Mouse (Mus musculus) forebrain, embryonic 15.5 days (tissue): ENCODE measurements around the gene Ociad2. TPM values are rescaled to one million over a fixed set of nuclear protein-coding genes. Genes with fewer than 3 reads are reported as not detected.

ENCODE experiments used
- ATAC-seq: fragments of 200-750 bp; cut with Nextera tagmentation; replicated peaks from 2 replicates; pipeline ENCODE4 v1.8.0; 2017; ENCODE audit warnings: mild to moderate bottlenecking, moderate TSS enrichment, moderate library complexity
- H3K27ac ChIP-seq: fragments of 300-500 bp; sonication (generic); replicated peaks from 2 replicates; pipeline ENCODE4 v1.5.1; 2015; ENCODE audit warnings: mild to moderate bottlenecking, inconsistent platforms
- H3K27me3 ChIP-seq: fragments of 300-500 bp; sonication (generic); 2 replicates; pipeline ENCODE4 v1.6.1; 2015; ENCODE audit warnings: inconsistent platforms
- H3K36me3 ChIP-seq: fragments of 300-500 bp; sonication (generic); 2 replicates; pipeline ENCODE4 v1.6.1; 2015; ENCODE audit warnings: mild to moderate bottlenecking, inconsistent platforms
- H3K4me1 ChIP-seq: fragments of 300-500 bp; sonication (generic); 2 replicates; pipeline ENCODE4 v1.6.1; 2015; ENCODE audit warnings: inconsistent platforms
- H3K4me2 ChIP-seq: fragments of 300-500 bp; sonication (generic); replicated peaks from 2 replicates; pipeline ENCODE4 v1.6.1; 2015; ENCODE audit warnings: mild to moderate bottlenecking, inconsistent platforms
- H3K4me3 ChIP-seq: fragments of 300-500 bp; sonication (generic); 2 replicates; pipeline ENCODE4 v1.5.1; 2015; ENCODE audit warnings: mild to moderate bottlenecking, inconsistent platforms
- H3K9ac ChIP-seq: fragments of 300-500 bp; sonication (generic); replicated peaks from 2 replicates; pipeline ENCODE4 v1.6.1; 2015; ENCODE audit warnings: mild to moderate bottlenecking, inconsistent platforms
- H3K9me3 ChIP-seq: fragments of 300-500 bp; sonication (generic); 2 replicates; pipeline ENCODE4 v1.6.1; 2016; ENCODE audit warnings: inconsistent platforms
- WGBS: fragments of 180-500 bp; shearing (Covaris S2); methylation state at CpG from one replicate; pipeline ENCODE4 v1.1.7; 2015; ENCODE audit warnings: mixed read lengths; 5-methylcytosine and 5-hydroxymethylcytosine counted together
- polyA plus RNA-seq: library from polyadenylated mRNA; unstranded; fragments of >200 nt; fragmentation: Nextera tagmentation; extraction: Ambion mirVana; gene quantifications from 2 replicates; pipeline ENCODE4 v1.2.1, GENCODE M21; 2015

Ociad2 gene
- polyA plus RNA-seq, 1 experiment from 2014 or later: 22.2 TPM

DNA sequence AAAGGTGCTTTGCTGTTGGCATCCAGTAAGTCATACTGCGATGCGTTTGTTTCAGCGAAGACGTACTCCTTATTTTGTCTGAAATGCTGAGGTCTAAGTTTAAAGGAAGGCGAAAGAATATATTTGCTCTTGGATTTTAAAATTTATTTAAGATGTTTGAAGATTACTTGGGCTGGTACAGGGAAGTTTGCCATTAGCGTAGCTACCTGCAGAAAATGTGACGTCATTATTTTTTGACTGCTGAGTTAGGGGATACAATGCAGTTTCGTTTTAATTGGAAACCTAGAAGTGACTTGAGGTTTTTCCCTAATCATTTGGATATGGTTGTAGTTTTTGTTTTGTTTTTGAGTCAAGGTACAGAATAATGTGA is 47.4 kb downstream of the Ociad2 start:
- no peaks in the 10 kb centered on the region for H3K9me3 ChIP-seq
- peaks cover 30% of the 10 kb centered on the region for H3K4me1 ChIP-seq
- H3K36me3 ChIP-seq: peaks cover 20% of the 10 kb centered on the region
- 11% methylated on average over 8 of the region's 8 CpGs for WGBS
- peak overlapping the region; percentile 84; the same call in 1 of the 2 replicates for H3K27ac ChIP-seq
- peak overlapping the region; percentile 56 for H3K4me2 ChIP-seq
- peak overlapping the region; percentile 80 for H3K9ac ChIP-seq
- H3K27me3 ChIP-seq: no peaks in the 10 kb centered on the region
- ATAC-seq: no peak
- peak overlapping the region; percentile 61 for H3K4me3 ChIP-seq

DNA sequence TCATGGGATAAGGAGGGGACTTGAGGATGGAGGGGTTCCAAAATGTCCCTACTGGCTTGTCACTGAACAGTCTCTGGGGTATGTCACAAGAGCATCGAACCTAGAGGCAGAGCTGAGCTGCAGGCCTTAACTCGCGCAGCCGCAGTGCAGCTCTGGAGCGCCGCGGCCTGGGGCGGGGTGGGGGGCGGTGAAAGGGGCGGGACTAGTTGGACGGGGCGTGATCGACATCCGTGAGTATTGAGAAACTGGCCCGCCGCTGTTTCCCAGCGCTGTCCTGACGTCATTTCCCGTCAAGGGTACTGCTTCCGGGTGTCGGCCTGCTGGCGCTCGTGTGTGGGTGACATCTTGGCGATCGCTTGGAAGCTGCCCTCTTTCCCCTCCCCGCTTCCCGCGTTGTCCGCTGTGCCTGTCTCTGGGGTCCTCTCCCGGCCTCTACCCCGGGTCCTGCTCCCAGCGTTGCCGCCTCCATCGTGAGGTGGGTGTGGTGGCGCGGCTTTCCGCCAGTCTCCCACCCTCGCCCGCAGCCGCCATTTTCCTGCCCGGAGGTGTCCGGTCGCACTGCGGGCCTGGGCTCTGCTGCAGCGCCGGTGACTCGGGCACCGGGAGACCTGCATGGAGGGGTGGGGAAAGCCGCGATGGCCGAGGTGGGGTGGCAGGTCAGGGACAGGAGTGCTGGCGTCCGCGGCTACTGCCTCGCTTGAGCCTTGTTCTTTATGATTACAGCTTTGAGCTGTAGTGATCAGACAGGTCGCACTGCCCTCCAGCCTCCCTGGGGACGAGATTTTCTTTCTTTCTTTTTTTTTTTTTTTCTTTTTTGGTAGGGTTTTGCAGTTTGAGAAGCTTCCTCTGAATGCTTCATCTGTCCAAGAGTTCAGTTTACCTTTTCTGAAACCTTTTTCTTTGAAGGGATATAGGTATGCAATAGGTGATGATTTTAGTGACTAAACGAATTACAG is 48.0 kb downstream of the Ociad2 start, which contains the start of gene Ociad1:
Ociad1 (plus strand) TSS at position 283 of the 956 bp plus-strand sequence.
- Histone ChIP-seq H3K4me1 (peaks cover 30% of the 10 kb centered on the region), H3K27me3 (no peaks in the 10 kb centered on the region), H3K9ac (peak within 1 kb of the TSS; percentile 80), H3K9me3 (no peaks in the 10 kb centered on the region), H3K27ac (peak within 1 kb of the TSS; percentile 84), H3K4me3 (peak within 1 kb of the TSS; percentile 61), H3K36me3 (peaks cover 19% of the 10 kb centered on the region), H3K4me2 (peak within 1 kb of the TSS; percentile 56)
- peak; percentile 99 for ATAC-seq
- WGBS: under 1% methylated on average over 54 of the region's 58 CpGs

DNA sequence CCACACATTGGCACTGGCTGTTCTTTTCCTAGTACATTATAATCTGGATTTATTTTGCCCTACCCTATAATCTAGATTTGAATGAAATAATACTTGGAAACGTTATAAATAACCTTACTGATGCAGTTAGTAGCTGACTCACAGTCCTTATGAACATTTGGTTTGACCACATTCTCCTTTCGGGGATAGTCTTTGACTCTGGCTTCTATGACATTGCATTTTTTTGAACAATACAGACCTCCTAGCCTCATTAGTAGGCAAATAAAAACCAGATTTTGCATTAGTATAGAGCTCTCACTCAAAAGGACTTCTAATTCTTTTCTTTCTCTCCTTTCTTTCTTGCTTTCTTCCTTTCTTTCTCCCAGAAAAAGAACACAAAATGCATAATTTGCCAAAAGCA is 50.9 kb downstream of the Ociad2 start:
- Histone ChIP-seq H3K9me3 (no peaks in the 10 kb centered on the region), H3K27me3 (no peaks in the 10 kb centered on the region), H3K4me3 (no peak overlapping the region), H3K4me1 (peaks cover 19% of the 10 kb centered on the region), H3K4me2 (no peak overlapping the region), H3K27ac (no peak overlapping the region), H3K9ac (no peak overlapping the region), H3K36me3 (peaks cover 3% of the 10 kb centered on the region)
- 58% methylated on average over 2 of the region's 2 CpGs for WGBS
- no peak for ATAC-seq

DNA sequence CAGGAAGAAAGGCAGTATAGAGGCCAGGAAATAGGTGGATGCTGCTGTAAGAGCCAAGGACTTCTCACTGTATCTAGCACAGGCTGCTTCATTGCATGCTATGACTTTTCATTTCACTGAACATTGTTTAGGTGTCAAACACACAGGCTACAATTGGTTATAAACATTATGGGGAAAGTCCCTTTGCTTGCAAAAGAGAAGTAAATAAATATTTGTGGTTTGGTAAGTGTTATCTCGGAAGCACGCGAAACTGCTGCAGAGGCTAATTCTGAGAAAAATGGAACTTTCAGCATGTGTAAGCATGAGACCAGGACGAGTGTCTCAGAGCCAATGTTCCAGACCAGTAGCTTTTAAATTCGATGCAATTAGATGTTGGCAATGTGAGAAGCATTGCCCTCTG is 54.2 kb downstream of the Ociad2 start:
- Histone ChIP-seq H3K27me3 (no peaks in the 10 kb centered on the region), H3K9ac (no peak overlapping the region), H3K9me3 (no peaks in the 10 kb centered on the region), H3K27ac (no peak overlapping the region), H3K4me1 (no peaks in the 10 kb centered on the region), H3K4me3 (no peak overlapping the region), H3K36me3 (no peaks in the 10 kb centered on the region), H3K4me2 (no peak overlapping the region)
- WGBS: 88% methylated on average over 5 of the region's 5 CpGs
- ATAC-seq: no peak

DNA sequence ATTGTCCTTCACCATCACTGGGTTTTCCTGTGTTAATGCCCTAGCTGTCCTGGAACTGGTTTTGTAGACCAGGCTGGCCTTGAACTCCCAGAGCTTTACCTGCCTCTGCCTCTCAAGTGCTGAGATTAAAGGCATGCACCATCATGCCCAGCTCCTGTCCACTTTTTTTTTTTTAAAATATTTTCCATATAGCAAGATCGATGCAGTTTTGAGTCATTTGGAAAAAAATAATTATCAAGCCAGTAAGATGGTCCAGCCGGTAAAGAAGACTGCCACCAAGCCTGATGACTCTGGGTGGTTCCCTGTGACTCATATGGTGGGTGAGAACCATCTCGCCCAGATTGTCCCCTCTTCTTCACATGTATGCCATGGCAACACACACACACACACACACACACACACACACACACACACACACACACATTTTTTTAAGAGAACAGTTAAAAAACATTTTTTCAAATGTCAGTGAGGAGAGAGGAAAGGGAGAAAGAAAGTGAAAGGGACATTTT is 55.3 kb downstream of the Ociad2 start:
- no peak overlapping the region for H3K27ac ChIP-seq
- no peak overlapping the region for H3K4me3 ChIP-seq
- no peak overlapping the region for H3K4me2 ChIP-seq
- no peaks in the 10 kb centered on the region for H3K9me3 ChIP-seq
- ATAC-seq: no peak
- H3K27me3 ChIP-seq: no peaks in the 10 kb centered on the region
- 93% methylated on average over 3 of the region's 3 CpGs for WGBS
- H3K36me3 ChIP-seq: no peaks in the 10 kb centered on the region
- no peaks in the 10 kb centered on the region for H3K4me1 ChIP-seq
- no peak overlapping the region for H3K9ac ChIP-seq

DNA sequence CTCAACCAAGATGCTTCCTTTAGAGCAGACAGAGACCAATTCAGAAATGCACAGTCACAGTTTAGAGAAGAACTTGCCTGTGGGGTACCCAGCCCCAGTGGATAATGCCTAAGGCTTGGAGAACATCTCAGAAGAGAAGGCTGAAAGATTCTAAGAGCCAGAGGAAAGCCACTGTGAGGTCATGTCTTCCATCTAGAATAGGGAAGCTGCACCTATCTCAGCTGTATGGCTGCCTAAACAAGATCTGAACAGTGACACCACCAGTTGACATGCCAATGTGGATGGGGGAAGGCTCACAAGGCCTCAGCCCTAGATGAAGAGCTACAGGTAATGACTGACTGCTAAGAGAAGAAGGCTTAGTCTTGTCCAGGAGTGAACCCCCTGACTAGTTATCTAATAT is 56.8 kb downstream of the Ociad2 start:
- H3K9ac ChIP-seq: no peak overlapping the region
- H3K4me1 ChIP-seq: no peaks in the 10 kb centered on the region
- H3K27ac ChIP-seq: no peak overlapping the region
- no peak overlapping the region for H3K4me2 ChIP-seq
- no peak overlapping the region for H3K4me3 ChIP-seq
- H3K27me3 ChIP-seq: no peaks in the 10 kb centered on the region
- no peaks in the 10 kb centered on the region for H3K9me3 ChIP-seq
- no peaks in the 10 kb centered on the region for H3K36me3 ChIP-seq
- ATAC-seq: no peak

DNA sequence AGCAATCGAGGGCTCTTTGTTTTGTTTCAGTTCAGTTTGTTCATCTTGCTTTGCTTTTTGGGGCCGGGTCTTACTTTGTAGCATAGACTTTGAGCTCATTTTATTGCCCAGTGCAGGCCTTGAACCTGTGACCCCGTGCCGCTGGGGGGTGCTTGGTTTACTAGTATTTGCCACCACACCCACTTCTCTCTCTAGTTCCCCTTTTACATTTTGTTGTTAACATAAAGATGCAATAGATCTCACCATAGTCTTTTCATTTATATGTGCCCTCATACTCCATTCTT is 60.3 kb downstream of the Ociad2 start:
- Histone ChIP-seq H3K27me3 (no peaks in the 10 kb centered on the region), H3K9me3 (no peaks in the 10 kb centered on the region), H3K9ac (no peak overlapping the region), H3K4me3 (no peak overlapping the region), H3K4me1 (no peaks in the 10 kb centered on the region), H3K36me3 (no peaks in the 10 kb centered on the region), H3K4me2 (no peak overlapping the region), H3K27ac (no peak overlapping the region)
- 79% methylated on average over 4 of the region's 4 CpGs for WGBS
- no peak for ATAC-seq

DNA sequence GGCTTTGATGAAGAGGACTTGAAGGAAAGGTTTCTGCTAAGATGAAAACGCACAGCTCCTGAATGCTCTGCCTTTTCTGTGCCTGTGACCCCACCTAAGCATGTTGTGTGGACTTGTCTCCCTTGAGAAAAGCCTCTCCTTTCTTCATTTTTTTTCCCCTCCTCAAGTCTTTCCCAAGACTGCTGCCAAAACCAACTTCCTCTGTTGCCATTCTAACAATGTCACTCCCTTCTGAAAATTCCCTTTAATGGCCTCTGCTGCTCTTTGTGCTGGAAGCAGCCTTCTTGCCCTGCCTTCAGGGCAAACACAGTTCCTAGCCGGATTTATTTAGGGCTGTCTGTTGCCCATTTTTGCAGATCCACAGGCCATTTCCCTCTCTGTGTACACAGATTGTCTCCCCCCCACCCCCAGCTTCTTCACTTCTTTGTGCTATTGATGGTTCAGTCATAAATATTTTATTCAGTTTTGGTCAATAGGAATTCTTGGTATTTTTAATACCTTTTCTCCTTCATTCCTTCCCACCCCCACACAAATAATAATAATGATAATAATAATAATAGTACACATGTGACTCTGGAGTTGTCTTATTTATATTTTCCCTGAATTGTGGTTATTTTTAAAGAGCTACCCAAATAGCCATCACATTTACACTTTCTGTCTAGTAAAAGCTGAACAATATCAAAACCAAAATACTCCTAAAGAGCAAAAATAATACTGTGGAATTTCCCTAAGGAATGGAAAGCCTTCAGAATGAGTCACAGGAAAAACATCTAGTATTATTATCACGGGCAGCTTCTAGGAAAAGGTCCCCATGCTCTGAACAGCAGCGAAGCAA is 60.9 kb downstream of the Ociad2 start:
- H3K36me3 ChIP-seq: no peaks in the 10 kb centered on the region
- H3K4me3 ChIP-seq: no peak overlapping the region
- no peak overlapping the region for H3K4me2 ChIP-seq
- H3K4me1 ChIP-seq: no peaks in the 10 kb centered on the region
- ATAC-seq: no peak
- WGBS: 54% methylated on average over 4 of the region's 4 CpGs
- H3K9me3 ChIP-seq: no peaks in the 10 kb centered on the region
- no peaks in the 10 kb centered on the region for H3K27me3 ChIP-seq
- H3K9ac ChIP-seq: no peak overlapping the region
- H3K27ac ChIP-seq: no peak overlapping the region

DNA sequence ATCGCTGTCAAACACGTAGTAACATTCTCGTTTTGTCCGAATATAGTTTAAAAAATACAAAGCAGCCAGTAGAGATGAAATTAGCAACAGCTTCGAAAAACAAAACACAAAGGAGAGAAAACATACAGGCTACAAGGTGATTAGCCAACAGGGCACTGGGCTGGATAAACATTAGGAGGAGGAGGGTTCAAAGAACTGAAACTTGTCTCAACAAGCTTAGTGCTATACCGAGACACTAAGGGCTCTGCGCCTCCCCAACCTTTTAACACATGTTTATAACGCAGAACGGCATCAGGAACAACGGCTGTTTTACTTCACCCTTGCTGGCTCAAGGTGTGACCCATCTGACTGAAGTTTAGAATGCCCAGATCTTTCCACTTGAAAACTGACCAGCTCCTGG is 61.6 kb downstream of the Ociad2 start:
- no peak overlapping the region for H3K4me3 ChIP-seq

DNA sequence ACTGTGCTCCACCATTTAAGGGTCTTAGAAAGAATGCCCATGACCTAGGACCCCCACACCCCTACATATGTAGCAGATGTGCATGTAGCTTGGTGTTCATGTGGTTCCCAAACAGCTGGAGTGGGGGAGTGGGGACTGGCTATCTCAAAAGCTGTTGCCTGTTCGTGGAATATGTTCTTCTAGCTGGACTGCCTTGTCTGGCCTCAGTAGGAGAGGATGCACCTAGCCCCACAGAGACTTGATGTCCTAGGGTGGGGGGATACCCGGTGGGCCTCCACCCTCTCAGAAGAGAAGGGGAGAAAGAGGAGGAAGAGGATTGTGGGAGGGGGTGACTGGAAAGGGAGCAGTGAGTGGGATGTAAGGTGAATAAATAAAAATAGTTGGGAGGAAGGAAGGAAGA is 65.9 kb downstream of the Ociad2 start:
- Histone ChIP-seq H3K4me3 (no peak overlapping the region), H3K4me2 (no peak overlapping the region), H3K9ac (no peak overlapping the region), H3K9me3 (no peaks in the 10 kb centered on the region), H3K4me1 (no peaks in the 10 kb centered on the region), H3K36me3 (no peaks in the 10 kb centered on the region), H3K27ac (no peak overlapping the region), H3K27me3 (no peaks in the 10 kb centered on the region)
- 79% methylated on average over 2 of the region's 2 CpGs for WGBS
- no peak for ATAC-seq

More for the DNA sequence above, 61.6 kb downstream of the Ociad2 start:
- no peaks in the 10 kb centered on the region for H3K36me3 ChIP-seq
- H3K9me3 ChIP-seq: no peaks in the 10 kb centered on the region
- no peak overlapping the region for H3K4me2 ChIP-seq
- WGBS: 69% methylated on average over 10 of the region's 10 CpGs
- no peaks in the 10 kb centered on the region for H3K4me1 ChIP-seq
- H3K27ac ChIP-seq: no peak overlapping the region
- H3K27me3 ChIP-seq: no peaks in the 10 kb centered on the region
- ATAC-seq: no peak
- H3K9ac ChIP-seq: no peak overlapping the region

DNA sequence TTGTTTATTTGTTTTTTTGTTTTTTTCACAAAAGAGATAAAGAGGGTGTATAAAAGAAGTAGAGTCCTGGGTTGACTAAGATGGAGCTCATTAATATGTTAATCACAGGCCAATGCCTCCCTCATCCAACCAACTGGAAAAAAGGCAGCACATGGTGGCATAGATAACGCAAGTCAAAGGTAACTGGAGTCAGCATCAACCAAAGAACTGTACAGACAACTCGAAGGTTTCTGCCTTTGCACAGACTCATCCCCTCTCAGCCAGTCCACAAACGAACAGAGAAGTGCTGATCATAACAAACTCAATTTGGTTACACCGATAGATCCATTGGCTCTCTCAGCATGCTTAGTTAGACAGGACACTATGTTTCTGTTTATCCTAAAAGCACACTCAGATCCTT is 67.7 kb downstream of the Ociad2 start:
- Histone ChIP-seq H3K36me3 (no peaks in the 10 kb centered on the region), H3K9ac (no peak overlapping the region), H3K4me3 (no peak overlapping the region), H3K27me3 (no peaks in the 10 kb centered on the region), H3K4me1 (no peaks in the 10 kb centered on the region), H3K4me2 (no peak overlapping the region), H3K9me3 (no peaks in the 10 kb centered on the region), H3K27ac (no peak overlapping the region)
- 67% methylated on average over 4 of the region's 4 CpGs for WGBS
- ATAC-seq: no peak
